Mouse (Mus musculus): ENCODE measurements at regions not wholly inside any gene's neighbourhood (a gene's known extent, or its start where the extent isn't known, plus 50 kb on each side); places are given as distances from the start of the nearest gene placed in this dataset.

- WGBS, result 75% methylated on average over 11 of the region's 11 CpGs
- Histone ChIP-seq H3K4me1 (replicated peaks; ENCODE audit: control insufficient read depth, insufficient read depth, low read length) (no peaks in the 10 kb centered on the region), H3K4me2 (replicated peaks; ENCODE audit: low read depth, low read length) (no peak overlapping the region), H3K9ac (ENCODE audit: low read depth, low read length) (no peak overlapping the region), H3K9me3 (ENCODE audit: control insufficient read depth, low read length) (no peaks in the 10 kb centered on the region), H3K27ac (ENCODE audit: low read depth, low read length) (no peak overlapping the region), H3K27me3 (ENCODE audit: control insufficient read depth, insufficient read depth, low read length) (no peaks in the 10 kb centered on the region), H3K4me3 (ENCODE audit: low read depth, low read length) (no peak overlapping the region), H3K36me3 (ENCODE audit: control insufficient read depth, insufficient read depth, low read length) (no peaks in the 10 kb centered on the region)
- ATAC-seq (ENCODE audit: low FRiP score) (no peak), DNase-seq (ENCODE audit: low spot score) (no peak)
Observed at GRCm38 (mm10) chr1:185151130-185151799, 52.7 kb upstream of the Rab3gap2 start.

DNA sequence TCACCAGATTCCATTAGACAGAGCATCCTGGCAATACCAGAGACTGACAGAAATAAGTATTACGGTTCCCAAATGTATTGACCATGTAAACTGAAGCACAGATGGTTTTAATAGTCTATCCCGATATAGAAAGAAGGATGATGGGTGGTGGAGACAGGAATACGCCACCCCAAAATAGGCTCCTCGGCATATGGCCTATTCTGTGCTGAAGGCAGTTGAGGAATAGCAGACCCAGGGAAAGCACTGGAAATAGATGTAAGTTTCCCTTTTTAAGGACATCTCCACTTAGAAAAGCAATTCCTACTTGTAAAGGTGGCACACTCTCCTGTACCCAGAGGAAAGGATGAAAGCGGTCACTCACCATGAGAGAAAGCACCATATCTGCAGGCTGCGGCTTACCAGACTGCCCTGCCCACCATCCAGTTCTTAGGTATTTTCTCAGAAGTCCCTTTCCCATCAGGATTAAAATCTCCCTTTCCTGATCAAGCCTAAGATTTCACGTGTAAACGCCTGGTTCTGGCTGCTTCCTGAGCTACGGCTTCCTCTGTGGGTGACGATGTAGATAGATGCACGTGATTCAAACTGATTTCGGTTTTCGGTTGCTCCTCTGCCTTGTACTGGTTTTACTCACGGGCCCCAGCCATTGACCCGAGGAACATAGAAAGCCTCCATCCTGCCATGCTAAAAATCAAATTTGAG, 53.3 kb upstream of the Rab3gap2 start:
- H3K27me3 ChIP-seq (ENCODE audit: control insufficient read depth, insufficient read depth, low read length), result no peaks in the 10 kb centered on the region
- ATAC-seq (ENCODE audit: low FRiP score), result no peak
- 84% methylated on average over 15 of the region's 15 CpGs for WGBS
- H3K4me1 ChIP-seq (replicated peaks; ENCODE audit: control insufficient read depth, insufficient read depth, low read length), result no peaks in the 10 kb centered on the region
- H3K9me3 ChIP-seq (ENCODE audit: control insufficient read depth, low read length), result no peaks in the 10 kb centered on the region
- no peak for DNase-seq (ENCODE audit: low spot score)
- H3K4me3 ChIP-seq (ENCODE audit: low read depth, low read length), result no peak overlapping the region
- no peak overlapping the region for H3K4me2 ChIP-seq (replicated peaks; ENCODE audit: low read depth, low read length)
- H3K36me3 ChIP-seq (ENCODE audit: control insufficient read depth, insufficient read depth, low read length), result no peaks in the 10 kb centered on the region
- no peak overlapping the region for H3K27ac ChIP-seq (ENCODE audit: low read depth, low read length)
- no peak overlapping the region for H3K9ac ChIP-seq (ENCODE audit: low read depth, low read length)

- Histone ChIP-seq H3K9me3 (ENCODE audit: control insufficient read depth, low read length) (no peaks in the 10 kb centered on the region), H3K27ac (ENCODE audit: low read depth, low read length) (no peak overlapping the region), H3K36me3 (ENCODE audit: control insufficient read depth, insufficient read depth, low read length) (no peaks in the 10 kb centered on the region), H3K4me2 (replicated peaks; ENCODE audit: low read depth, low read length) (no peak overlapping the region), H3K4me1 (replicated peaks; ENCODE audit: control insufficient read depth, insufficient read depth, low read length) (no peaks in the 10 kb centered on the region), H3K4me3 (ENCODE audit: low read depth, low read length) (no peak overlapping the region), H3K27me3 (ENCODE audit: control insufficient read depth, insufficient read depth, low read length) (no peaks in the 10 kb centered on the region), H3K9ac (ENCODE audit: low read depth, low read length) (no peak overlapping the region)
- no peak for DNase-seq (ENCODE audit: low spot score)
- WGBS, result 100% methylated on average over 1 of the region's 1 CpGs
- no peak for ATAC-seq (ENCODE audit: low FRiP score)
Observed at GRCm38 (mm10) chr1:185144791-185145190, 59.1 kb upstream of the Rab3gap2 start.

- 91% methylated on average over 15 of the region's 15 CpGs for WGBS
- DNase-seq (ENCODE audit: low spot score), result no peak
- Histone ChIP-seq H3K4me2 (replicated peaks; ENCODE audit: low read depth, low read length) (no peak overlapping the region), H3K27ac (ENCODE audit: low read depth, low read length) (no peak overlapping the region), H3K36me3 (ENCODE audit: control insufficient read depth, insufficient read depth, low read length) (no peaks in the 10 kb centered on the region), H3K4me1 (replicated peaks; ENCODE audit: control insufficient read depth, insufficient read depth, low read length) (no peaks in the 10 kb centered on the region), H3K9me3 (ENCODE audit: control insufficient read depth, low read length) (no peaks in the 10 kb centered on the region), H3K9ac (ENCODE audit: low read depth, low read length) (no peak overlapping the region), H3K4me3 (ENCODE audit: low read depth, low read length) (no peak overlapping the region), H3K27me3 (ENCODE audit: control insufficient read depth, insufficient read depth, low read length) (no peaks in the 10 kb centered on the region)
- no peak for ATAC-seq (ENCODE audit: low FRiP score)
Observed at GRCm38 (mm10) chr1:185144006-185144405, 59.9 kb upstream of the Rab3gap2 start.

GRCm38 (mm10) chr1:185140317-185140716, 63.6 kb upstream of the Rab3gap2 start:
- no peak overlapping the region for H3K4me3 ChIP-seq (ENCODE audit: low read depth, low read length)
- no peak for DNase-seq (ENCODE audit: low spot score)
- 84% methylated on average over 5 of the region's 5 CpGs for WGBS

DNA sequence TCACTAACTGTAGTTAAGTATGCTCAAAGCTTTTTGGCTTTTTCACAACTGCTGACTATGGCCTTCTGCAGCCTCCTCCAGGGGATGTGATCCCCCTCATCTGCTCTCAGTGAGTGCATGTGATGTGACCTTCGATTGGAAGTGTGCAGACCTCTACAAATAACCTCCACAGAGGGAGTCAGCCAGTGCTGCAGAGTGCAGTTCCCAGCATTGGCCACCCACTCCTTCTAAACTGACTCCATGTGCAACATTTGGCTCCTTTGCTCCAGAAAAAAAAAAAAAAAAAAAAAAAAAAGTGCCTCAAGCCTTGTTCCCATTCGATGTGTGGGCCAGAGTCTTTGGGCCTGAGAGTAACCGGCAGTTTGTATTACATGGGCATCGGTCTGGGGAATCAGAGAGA, 75.7 kb upstream of the Rab3gap2 start:
- Histone ChIP-seq H3K9me3 (ENCODE audit: control insufficient read depth, low read length) (no peaks in the 10 kb centered on the region), H3K27ac (ENCODE audit: low read depth, low read length) (no peak overlapping the region), H3K9ac (ENCODE audit: low read depth, low read length) (no peak overlapping the region), H3K4me2 (replicated peaks; ENCODE audit: low read depth, low read length) (no peak overlapping the region), H3K36me3 (ENCODE audit: control insufficient read depth, insufficient read depth, low read length) (no peaks in the 10 kb centered on the region), H3K4me3 (ENCODE audit: low read depth, low read length) (no peak overlapping the region), H3K27me3 (ENCODE audit: control insufficient read depth, insufficient read depth, low read length) (no peaks in the 10 kb centered on the region), H3K4me1 (replicated peaks; ENCODE audit: control insufficient read depth, insufficient read depth, low read length) (no peaks in the 10 kb centered on the region)
- DNase-seq (ENCODE audit: low spot score) (no peak), ATAC-seq (ENCODE audit: low FRiP score) (no peak)
- WGBS, result 74% methylated on average over 4 of the region's 4 CpGs

More at GRCm38 (mm10) chr1:185140317-185140716, 63.6 kb upstream of the Rab3gap2 start:
- no peaks in the 10 kb centered on the region for H3K36me3 ChIP-seq (ENCODE audit: control insufficient read depth, insufficient read depth, low read length)
- H3K27ac ChIP-seq (ENCODE audit: low read depth, low read length), result no peak overlapping the region
- ATAC-seq (ENCODE audit: low FRiP score), result no peak
- H3K9me3 ChIP-seq (ENCODE audit: control insufficient read depth, low read length), result no peaks in the 10 kb centered on the region
- H3K4me1 ChIP-seq (replicated peaks; ENCODE audit: control insufficient read depth, insufficient read depth, low read length), result no peaks in the 10 kb centered on the region
- H3K9ac ChIP-seq (ENCODE audit: low read depth, low read length), result no peak overlapping the region
- no peak overlapping the region for H3K4me2 ChIP-seq (replicated peaks; ENCODE audit: low read depth, low read length)
- H3K27me3 ChIP-seq (ENCODE audit: control insufficient read depth, insufficient read depth, low read length), result no peaks in the 10 kb centered on the region

DNA sequence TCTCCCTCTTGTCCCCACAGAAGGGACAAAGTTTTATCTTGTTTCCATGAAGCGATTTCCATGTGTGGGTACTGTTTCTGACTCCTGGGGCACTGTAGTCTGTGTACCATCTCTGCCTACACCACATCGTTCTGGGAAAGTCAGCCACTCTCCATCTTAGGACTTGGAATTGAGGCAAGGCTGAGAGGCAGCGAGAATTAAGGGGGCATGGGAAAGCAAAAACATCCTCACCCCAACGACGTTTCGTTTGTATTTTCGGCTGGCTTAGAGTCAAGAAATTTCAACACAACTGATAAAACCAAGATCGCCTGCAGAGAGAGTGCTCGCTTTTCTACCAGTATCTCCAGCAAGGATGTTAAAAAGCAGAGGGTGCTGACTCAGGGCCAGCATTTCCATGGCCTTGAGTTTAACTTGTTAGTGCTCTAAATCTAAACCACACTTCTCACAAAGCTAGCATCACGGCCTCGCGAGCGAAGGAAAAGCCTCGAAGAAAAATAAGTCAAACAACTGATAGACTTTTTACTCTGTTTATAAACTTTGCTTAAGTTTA, 78.1 kb upstream of the Rab3gap2 start:
- WGBS, result 82% methylated on average over 14 of the region's 14 CpGs
- Histone ChIP-seq H3K36me3 (ENCODE audit: control insufficient read depth, insufficient read depth, low read length) (no peaks in the 10 kb centered on the region), H3K9me3 (ENCODE audit: control insufficient read depth, low read length) (no peaks in the 10 kb centered on the region), H3K27ac (ENCODE audit: low read depth, low read length) (no peak overlapping the region), H3K4me1 (replicated peaks; ENCODE audit: control insufficient read depth, insufficient read depth, low read length) (no peaks in the 10 kb centered on the region), H3K4me2 (replicated peaks; ENCODE audit: low read depth, low read length) (no peak overlapping the region), H3K9ac (ENCODE audit: low read depth, low read length) (no peak overlapping the region), H3K27me3 (ENCODE audit: control insufficient read depth, insufficient read depth, low read length) (no peaks in the 10 kb centered on the region), H3K4me3 (ENCODE audit: low read depth, low read length) (no peak overlapping the region)
- DNase-seq (ENCODE audit: low spot score), result no peak
- no peak for ATAC-seq (ENCODE audit: low FRiP score)

GRCm38 (mm10) chr1:185121552-185121951, 82.4 kb upstream of the Rab3gap2 start:
- no peak overlapping the region for H3K27ac ChIP-seq (ENCODE audit: low read depth, low read length)
- no peak overlapping the region for H3K4me2 ChIP-seq (replicated peaks; ENCODE audit: low read depth, low read length)
- WGBS, result 87% methylated on average over 2 of the region's 2 CpGs
- ATAC-seq (ENCODE audit: low FRiP score) (no peak), DNase-seq (ENCODE audit: low spot score) (no peak)
- no peak overlapping the region for H3K4me3 ChIP-seq (ENCODE audit: low read depth, low read length)
- H3K9ac ChIP-seq (ENCODE audit: low read depth, low read length), result no peak overlapping the region
- no peaks in the 10 kb centered on the region for H3K27me3 ChIP-seq (ENCODE audit: control insufficient read depth, insufficient read depth, low read length)
- no peaks in the 10 kb centered on the region for H3K9me3 ChIP-seq (ENCODE audit: control insufficient read depth, low read length)
- no peaks in the 10 kb centered on the region for H3K4me1 ChIP-seq (replicated peaks; ENCODE audit: control insufficient read depth, insufficient read depth, low read length)
- H3K36me3 ChIP-seq (ENCODE audit: control insufficient read depth, insufficient read depth, low read length), result no peaks in the 10 kb centered on the region

DNA sequence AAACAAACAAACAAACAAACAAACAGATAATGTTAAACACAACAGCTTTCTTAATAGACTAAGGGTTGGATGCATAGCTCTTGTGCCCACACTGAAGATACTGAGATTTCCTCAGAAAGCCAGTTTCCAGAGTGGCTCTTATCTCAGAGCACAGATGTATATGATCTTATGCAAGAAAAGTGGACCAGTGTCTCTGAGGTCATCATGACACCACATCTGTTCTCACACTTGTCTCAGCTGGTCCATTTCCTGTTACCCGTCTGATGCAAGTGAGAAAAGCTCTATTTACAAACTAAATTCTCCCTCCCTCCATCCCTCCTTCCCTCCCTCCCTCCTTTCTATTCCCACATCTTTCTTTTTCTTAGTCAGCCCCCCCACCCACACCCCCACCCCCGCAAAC, 83.5 kb upstream of the Rab3gap2 start:
- Histone ChIP-seq H3K4me3 (ENCODE audit: low read depth, low read length) (no peak overlapping the region), H3K9ac (ENCODE audit: low read depth, low read length) (no peak overlapping the region), H3K4me2 (replicated peaks; ENCODE audit: low read depth, low read length) (no peak overlapping the region), H3K9me3 (ENCODE audit: control insufficient read depth, low read length) (no peaks in the 10 kb centered on the region), H3K27me3 (ENCODE audit: control insufficient read depth, insufficient read depth, low read length) (no peaks in the 10 kb centered on the region), H3K36me3 (ENCODE audit: control insufficient read depth, insufficient read depth, low read length) (no peaks in the 10 kb centered on the region), H3K27ac (ENCODE audit: low read depth, low read length) (no peak overlapping the region), H3K4me1 (replicated peaks; ENCODE audit: control insufficient read depth, insufficient read depth, low read length) (no peaks in the 10 kb centered on the region)
- 84% methylated on average over 2 of the region's 2 CpGs for WGBS
- ATAC-seq (ENCODE audit: low FRiP score) (no peak), DNase-seq (ENCODE audit: low spot score) (no peak)
